Mouse (Mus musculus) intestine, postnatal 0 days (tissue): Measurements from ENCODE around the gene Bsn. TPM values are rescaled to one million over a fixed set of nuclear protein-coding genes. Genes with fewer than 3 reads are reported as not detected.
"Not testable (repeated sequence)": the region's sequence is repeated elsewhere in the genome, so short reads cannot be mapped to it uniquely, and the experiment has no call there.

Source experiments
- ATAC-seq: fragments of 200-750 bp; cut with Nextera tagmentation; 2 replicates; pipeline ENCODE4 v1.8.0; 2017; ENCODE audit warnings: mild to moderate bottlenecking, moderate TSS enrichment, moderate library complexity
- H3K27ac ChIP-seq: fragments of 300-500 bp; sonication (generic); 2 replicates; pipeline ENCODE4 v1.5.1; 2014; ENCODE audit warnings: mild to moderate bottlenecking, low read depth, low read length, moderate library complexity
- H3K27me3 ChIP-seq: fragments of 300-500 bp; sonication (generic); replicated peaks from 2 replicates; pipeline ENCODE4 v1.6.1; 2014; ENCODE audit warnings: low read length, mixed read lengths; ENCODE audit not compliant: control insufficient read depth, insufficient read depth
- H3K36me3 ChIP-seq: fragments of 300-500 bp; sonication (generic); 2 replicates; pipeline ENCODE4 v1.6.1; 2014; ENCODE audit warnings: mild to moderate bottlenecking, moderate library complexity; ENCODE audit not compliant: control insufficient read depth, insufficient read depth
- H3K4me1 ChIP-seq: fragments of 300-500 bp; sonication (generic); replicated peaks from 2 replicates; pipeline ENCODE4 v1.6.1; 2014; ENCODE audit warnings: antibody characterized with exemption, low read length, mixed read lengths; ENCODE audit not compliant: control insufficient read depth, insufficient read depth
- H3K4me2 ChIP-seq: fragments of 300-500 bp; sonication (generic); replicated peaks from 2 replicates; pipeline ENCODE4 v1.6.1; 2014; ENCODE audit warnings: low read depth, mild to moderate bottlenecking, moderate library complexity
- H3K4me3 ChIP-seq: fragments of 300-500 bp; sonication (generic); 2 replicates; pipeline ENCODE4 v1.5.1; 2014; ENCODE audit warnings: low read depth, low read length
- H3K9ac ChIP-seq: fragments of 300-500 bp; sonication (generic); 2 replicates; pipeline ENCODE4 v1.6.1; 2014; ENCODE audit warnings: mild to moderate bottlenecking, low read depth, low read length
- H3K9me3 ChIP-seq: fragments of 300-500 bp; sonication (generic); 2 replicates; pipeline ENCODE4 v1.6.1; 2016; ENCODE audit warnings: mixed run types; ENCODE audit not compliant: control insufficient read depth
- CTCF ChIP-seq: sonication (generic); IDR thresholded peaks from 2 replicates; pipeline ENCODE4 v1.5.1; 2016; ENCODE audit warnings: low read depth, mild to moderate bottlenecking, control low read depth, antibody characterized with exemption, moderate library complexity
- WGBS: fragments of 180-500 bp; shearing (Covaris S2); extraction: QIAGEN DNeasy Blood & Tissue Kit; methylation state at CpG from one replicate; pipeline ENCODE4 v1.1.7; 2014; 5-methylcytosine and 5-hydroxymethylcytosine counted together
- polyA plus RNA-seq: library from polyadenylated mRNA; unstranded; fragments of >200 nt; fragmentation: Nextera tagmentation; extraction: Ambion mirVana; gene quantifications from 2 replicates; pipeline ENCODE4 v1.2.1, GENCODE M21; 2015

Gene Bsn
- polyA plus RNA-seq, 1 experiment from 2014 or later: 1.6 TPM

GRCm38 (mm10) chr9:108202169-108202568 is 12.0 kb upstream of the Bsn start:
- Histone ChIP-seq H3K36me3 (peaks cover 12% of the 10 kb centered on the region), H3K27me3 (no peaks in the 10 kb centered on the region), H3K4me3 (no peak overlapping the region), H3K9ac (no peak overlapping the region), H3K9me3 (no peaks in the 10 kb centered on the region), H3K4me2 (no peak overlapping the region), H3K27ac (no peak overlapping the region), H3K4me1 (no peaks in the 10 kb centered on the region)
- ATAC-seq: no peak
- 96% methylated on average over 2 of the region's 2 CpGs for WGBS
- TF ChIP-seq CTCF: peak; percentile 30; the same call in 1 of the 2 replicates

DNA sequence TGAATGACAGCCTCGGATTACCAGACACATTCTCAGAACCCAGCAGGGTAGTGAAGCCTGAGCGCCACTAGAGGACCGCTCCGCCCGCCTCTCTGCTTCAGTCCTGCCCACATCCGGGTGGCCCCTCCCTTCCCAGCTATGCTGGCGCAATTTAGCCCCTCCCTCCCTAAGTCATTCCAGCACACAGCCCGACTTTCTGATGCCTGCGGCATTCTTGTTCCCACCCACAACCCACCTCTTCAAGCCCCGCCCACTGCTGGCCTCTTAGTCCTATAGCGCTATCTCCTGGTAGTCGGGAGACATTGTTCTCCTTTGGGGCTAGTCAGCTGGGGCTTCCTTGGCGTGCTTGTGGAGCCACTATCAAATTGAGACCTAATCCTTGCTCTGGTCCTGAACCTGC is 11.0 kb upstream of the Bsn start:
- peak; percentile 97 for ATAC-seq
- H3K27me3 ChIP-seq: no peaks in the 10 kb centered on the region
- H3K36me3 ChIP-seq: 0 out of 2 replicates have a peak, but pooled peaks cover 6% of the 10 kb centered on the region
- no peak overlapping the region for H3K9ac ChIP-seq
- 0 out of 2 replicates have a peak, but pooled peaks cover 4% of the 10 kb centered on the region for H3K4me1 ChIP-seq
- H3K27ac ChIP-seq: no peak overlapping the region
- no peak overlapping the region for H3K4me3 ChIP-seq
- peak; percentile 94 for TF ChIP-seq CTCF
- H3K4me2 ChIP-seq: peak overlapping the region; percentile 57
- 0% methylated on average over 13 of the region's 13 CpGs for WGBS
- no peaks in the 10 kb centered on the region for H3K9me3 ChIP-seq

GRCm38 (mm10) chr9:108198621-108199020 is 8.4 kb upstream of the Bsn start:
- H3K9me3 ChIP-seq: no peaks in the 10 kb centered on the region
- WGBS: 52% methylated on average over 4 of the region's 4 CpGs
- no peaks in the 10 kb centered on the region for H3K27me3 ChIP-seq
- no peak for TF ChIP-seq CTCF
- 0 out of 2 replicates have a peak, but pooled peaks cover 4% of the 10 kb centered on the region for H3K4me1 ChIP-seq
- no peak overlapping the region for H3K9ac ChIP-seq
- H3K36me3 ChIP-seq: no peaks in the 10 kb centered on the region
- no peak overlapping the region for H3K4me2 ChIP-seq
- H3K27ac ChIP-seq: no peak overlapping the region
- no peak for ATAC-seq
- H3K4me3 ChIP-seq: no peak overlapping the region

- Histone ChIP-seq H3K9ac (no peak overlapping the region), H3K27ac (no peak overlapping the region)
Measured at GRCm38 (mm10) chr9:108196920-108197677, 6.9 kb upstream of the Bsn start.

DNA sequence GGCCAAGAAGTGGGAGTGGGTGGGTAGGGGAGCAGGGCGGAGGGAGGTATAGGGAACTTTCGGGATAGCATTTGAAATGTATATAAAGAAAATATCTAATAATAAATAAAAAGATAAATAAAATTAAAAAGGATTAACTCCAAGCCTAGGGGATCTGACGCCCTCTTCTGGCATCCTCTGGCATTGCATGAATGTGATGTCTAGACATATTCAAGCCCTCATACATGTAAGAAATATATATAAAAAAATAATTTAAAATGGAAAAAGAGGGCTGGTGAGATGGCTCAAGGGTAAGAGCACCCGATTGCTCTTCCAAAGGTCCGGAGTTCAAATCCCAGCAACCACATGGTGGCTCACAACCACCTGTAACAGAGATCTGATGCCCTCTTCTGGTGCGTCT is 6.0 kb upstream of the Bsn start:
- not testable (repeated sequence) for H3K9me3 ChIP-seq, H3K36me3 ChIP-seq, H3K9ac ChIP-seq, H3K4me2 ChIP-seq, H3K4me1 ChIP-seq, H3K4me3 ChIP-seq, ATAC-seq, H3K27me3 ChIP-seq, H3K27ac ChIP-seq
- TF ChIP-seq CTCF: 0 out of 2 replicates have a peak, but pooled peaks have one; percentile 3
- WGBS: 65% methylated on average over 6 of the region's 6 CpGs

More at GRCm38 (mm10) chr9:108196920-108197677, 6.9 kb upstream of the Bsn start:
- 29% methylated on average over 24 of the region's 24 CpGs for WGBS
- H3K4me1 ChIP-seq: 0 out of 2 replicates have a peak, but pooled peaks cover 4% of the 10 kb centered on the region
- ATAC-seq: no peak
- H3K36me3 ChIP-seq: no peaks in the 10 kb centered on the region
- H3K4me2 ChIP-seq: no peak overlapping the region
- no peaks in the 10 kb centered on the region for H3K27me3 ChIP-seq
- peak; percentile 19; the same call in 1 of the 2 replicates for TF ChIP-seq CTCF
- H3K9me3 ChIP-seq: no peaks in the 10 kb centered on the region
- no peak overlapping the region for H3K4me3 ChIP-seq

GRCm38 (mm10) chr9:108189488-108189786 is 747 bp downstream of the Bsn start:
- peak overlapping the region; percentile 61; the same call in 1 of the 2 replicates for H3K4me3 ChIP-seq
- 41% methylated on average over 5 of the region's 5 CpGs for WGBS

More at GRCm38 (mm10) chr9:108189488-108189786, 747 bp downstream of the Bsn start:
- H3K9me3 ChIP-seq: no peaks in the 10 kb centered on the region
- H3K4me2 ChIP-seq: peak overlapping the region; percentile 94
- ATAC-seq: no peak
- H3K4me1 ChIP-seq: no peaks in the 10 kb centered on the region
- no peak for TF ChIP-seq CTCF
- no peak overlapping the region for H3K9ac ChIP-seq
- no peaks in the 10 kb centered on the region for H3K36me3 ChIP-seq
- no peak overlapping the region for H3K27ac ChIP-seq
- H3K27me3 ChIP-seq: peaks cover 24% of the 10 kb centered on the region
